Mouse (Mus musculus) heart, embryonic 16.5 days (tissue): ENCODE results near the gene Atp5k. TPM values are rescaled to one million over a fixed set of nuclear protein-coding genes. Genes with fewer than 3 reads are reported as not detected.

ENCODE experiments used
- ATAC-seq: fragments of 200-750 bp; cut with Nextera tagmentation; replicated peaks from 2 replicates; pipeline ENCODE4 v1.8.0; 2017; ENCODE audit warnings: moderate number of reproducible peaks; ENCODE audit not compliant: insufficient read depth, low FRiP score; ENCODE audit errors: extremely low read depth
- H3K27ac ChIP-seq: fragments of 300-500 bp; sonication (generic); 2 replicates; pipeline ENCODE4 v1.5.1; 2014; ENCODE audit warnings: mild to moderate bottlenecking, low read length, control low read depth, moderate library complexity
- H3K27me3 ChIP-seq: fragments of 300-500 bp; sonication (generic); 2 replicates; pipeline ENCODE4 v1.6.1; 2014; ENCODE audit warnings: low read length, mixed read lengths; ENCODE audit not compliant: control insufficient read depth, insufficient read depth
- H3K36me3 ChIP-seq: fragments of 300-500 bp; sonication (generic); 2 replicates; pipeline ENCODE4 v1.6.1; 2014; ENCODE audit not compliant: control insufficient read depth, insufficient read depth
- H3K4me1 ChIP-seq: fragments of 300-500 bp; sonication (generic); 2 replicates; pipeline ENCODE4 v1.6.1; 2014; ENCODE audit warnings: low read length, mixed read lengths; ENCODE audit not compliant: control insufficient read depth, insufficient read depth
- H3K4me2 ChIP-seq: fragments of 300-500 bp; sonication (generic); 2 replicates; pipeline ENCODE4 v1.6.1; 2014; ENCODE audit warnings: low read depth, mild to moderate bottlenecking, control low read depth, low read length
- H3K4me3 ChIP-seq: fragments of 300-500 bp; sonication (generic); 2 replicates; pipeline ENCODE4 v1.5.1; 2014; ENCODE audit warnings: mild to moderate bottlenecking, control low read depth, low read length
- H3K9ac ChIP-seq: fragments of 300-500 bp; sonication (generic); 2 replicates; pipeline ENCODE4 v1.6.1; 2014; ENCODE audit warnings: low read length, control low read depth
- H3K9me3 ChIP-seq: fragments of 300-500 bp; sonication (generic); replicated peaks from 2 replicates; pipeline ENCODE4 v1.6.1; 2016; ENCODE audit warnings: low read length; ENCODE audit not compliant: control insufficient read depth
- WGBS: fragments of 180-500 bp; shearing (Covaris S2); extraction: QIAGEN DNeasy Blood & Tissue Kit; methylation state at CpG from one replicate; pipeline ENCODE4 v1.1.7; 2014; 5-methylcytosine and 5-hydroxymethylcytosine counted together
- polyA plus RNA-seq: library from polyadenylated mRNA; unstranded; fragments of >200 nt; fragmentation: Nextera tagmentation; extraction: Ambion mirVana; gene quantifications from 2 replicates; pipeline ENCODE4 v1.2.1, GENCODE M21; 2015

Gene Atp5k
- polyA plus RNA-seq, 1 experiment from 2014 or later = 740 TPM

- no peak for ATAC-seq
- H3K27ac ChIP-seq = no peak overlapping the region
- H3K4me1 ChIP-seq = peaks cover 5% of the 10 kb centered on the region
- no peak overlapping the region for H3K9ac ChIP-seq
- no peaks in the 10 kb centered on the region for H3K9me3 ChIP-seq
- no peak overlapping the region for H3K4me3 ChIP-seq
- H3K27me3 ChIP-seq = no peaks in the 10 kb centered on the region
- no peaks in the 10 kb centered on the region for H3K36me3 ChIP-seq
- H3K4me2 ChIP-seq = no peak overlapping the region
- 82% methylated on average over 7 of the region's 7 CpGs for WGBS
Observed at GRCm38 (mm10) chr5:108447857-108448256, 13.6 kb upstream of the Atp5k start.

GRCm38 (mm10) chr5:108446973-108447372 is 12.7 kb upstream of the Atp5k start:
- no peak overlapping the region for H3K9ac ChIP-seq
- no peaks in the 10 kb centered on the region for H3K9me3 ChIP-seq
- no peak overlapping the region for H3K4me2 ChIP-seq
- H3K27me3 ChIP-seq = no peaks in the 10 kb centered on the region
- peaks cover 5% of the 10 kb centered on the region for H3K4me1 ChIP-seq
- 81% methylated on average over 3 of the region's 3 CpGs for WGBS
- no peak overlapping the region for H3K4me3 ChIP-seq
- no peak for ATAC-seq
- no peak overlapping the region for H3K27ac ChIP-seq
- no peaks in the 10 kb centered on the region for H3K36me3 ChIP-seq

GRCm38 (mm10) chr5:108436101-108436500 is 1.9 kb upstream of the Atp5k start:
- Histone ChIP-seq H3K36me3 (peaks cover 10% of the 10 kb centered on the region), H3K4me1 (peaks cover 14% of the 10 kb centered on the region), H3K27ac (no peak overlapping the region), H3K9me3 (no peaks in the 10 kb centered on the region), H3K4me2 (no peak overlapping the region), H3K9ac (no peak overlapping the region), H3K4me3 (no peak overlapping the region), H3K27me3 (no peaks in the 10 kb centered on the region)
- WGBS = 59% methylated on average over 2 of the region's 2 CpGs
- ATAC-seq = no peak

- H3K27ac ChIP-seq = no peak overlapping the region
- H3K36me3 ChIP-seq = peaks cover 23% of the 10 kb centered on the region
- 82% methylated on average over 6 of the region's 6 CpGs for WGBS
- no peak for ATAC-seq
- H3K27me3 ChIP-seq = no peaks in the 10 kb centered on the region
- H3K4me2 ChIP-seq = no peak overlapping the region
- peaks cover 14% of the 10 kb centered on the region for H3K4me1 ChIP-seq
- no peaks in the 10 kb centered on the region for H3K9me3 ChIP-seq
- no peak overlapping the region for H3K9ac ChIP-seq
- H3K4me3 ChIP-seq = no peak overlapping the region
Observed at GRCm38 (mm10) chr5:108431196-108431595, 3.1 kb downstream of the Atp5k start.

GRCm38 (mm10) chr5:108427186-108427585 is 7.1 kb downstream of the Atp5k start:
- Histone ChIP-seq H3K4me3 (no peak overlapping the region), H3K9me3 (no peaks in the 10 kb centered on the region), H3K27me3 (no peaks in the 10 kb centered on the region), H3K9ac (no peak overlapping the region), H3K27ac (no peak overlapping the region), H3K36me3 (peaks cover 18% of the 10 kb centered on the region), H3K4me1 (no peaks in the 10 kb centered on the region), H3K4me2 (no peak overlapping the region)
- 27% methylated on average over 1 of the region's 1 CpGs for WGBS
- ATAC-seq = no peak

GRCm38 (mm10) chr5:108423427-108423826 is 10.8 kb downstream of the Atp5k start:
- no peak for ATAC-seq
- H3K9me3 ChIP-seq = no peaks in the 10 kb centered on the region
- H3K4me1 ChIP-seq = no peaks in the 10 kb centered on the region
- no peaks in the 10 kb centered on the region for H3K27me3 ChIP-seq
- H3K36me3 ChIP-seq = no peaks in the 10 kb centered on the region
- H3K4me3 ChIP-seq = no peak overlapping the region
- no peak overlapping the region for H3K9ac ChIP-seq
- no peak overlapping the region for H3K4me2 ChIP-seq
- H3K27ac ChIP-seq = no peak overlapping the region
- 74% methylated on average over 2 of the region's 2 CpGs for WGBS

GRCm38 (mm10) chr5:108422741-108423140 is 11.5 kb downstream of the Atp5k start:
- H3K9ac ChIP-seq = no peak overlapping the region
- 77% methylated on average over 3 of the region's 3 CpGs for WGBS
- H3K27ac ChIP-seq = no peak overlapping the region
- no peaks in the 10 kb centered on the region for H3K27me3 ChIP-seq
- H3K4me1 ChIP-seq = no peaks in the 10 kb centered on the region
- no peaks in the 10 kb centered on the region for H3K36me3 ChIP-seq
- no peaks in the 10 kb centered on the region for H3K9me3 ChIP-seq
- H3K4me2 ChIP-seq = no peak overlapping the region
- no peak overlapping the region for H3K4me3 ChIP-seq
- ATAC-seq = no peak

GRCm38 (mm10) chr5:108414711-108415110 is 19.5 kb downstream of the Atp5k start:
- no peak overlapping the region for H3K9ac ChIP-seq
- no peak overlapping the region for H3K4me2 ChIP-seq
- no peak overlapping the region for H3K4me3 ChIP-seq
- no peaks in the 10 kb centered on the region for H3K4me1 ChIP-seq
- H3K9me3 ChIP-seq = no peaks in the 10 kb centered on the region
- 58% methylated on average over 2 of the region's 2 CpGs for WGBS
- no peak for ATAC-seq
- H3K27ac ChIP-seq = no peak overlapping the region
- H3K36me3 ChIP-seq = no peaks in the 10 kb centered on the region
- no peaks in the 10 kb centered on the region for H3K27me3 ChIP-seq

- Histone ChIP-seq H3K4me2 (no peak overlapping the region), H3K4me3 (no peak overlapping the region), H3K27ac (no peak overlapping the region), H3K9ac (no peak overlapping the region), H3K36me3 (no peaks in the 10 kb centered on the region), H3K9me3 (no peaks in the 10 kb centered on the region), H3K27me3 (no peaks in the 10 kb centered on the region), H3K4me1 (no peaks in the 10 kb centered on the region)
- ATAC-seq = no peak
- WGBS = 68% methylated on average over 2 of the region's 2 CpGs
Observed at GRCm38 (mm10) chr5:108406977-108407376, 27.3 kb downstream of the Atp5k start.

GRCm38 (mm10) chr5:108405460-108405859 is 28.8 kb downstream of the Atp5k start:
- Histone ChIP-seq H3K9me3 (no peaks in the 10 kb centered on the region), H3K4me1 (no peaks in the 10 kb centered on the region), H3K9ac (no peak overlapping the region), H3K36me3 (no peaks in the 10 kb centered on the region), H3K4me2 (no peak overlapping the region), H3K27me3 (no peaks in the 10 kb centered on the region), H3K27ac (no peak overlapping the region), H3K4me3 (no peak overlapping the region)
- 41% methylated on average over 1 of the region's 1 CpGs for WGBS
- no peak for ATAC-seq
